Mouse (Mus musculus) spleen, adult 2 months (tissue): ENCODE measurements around the gene Trafd1. TPM values are rescaled to one million over a fixed set of nuclear protein-coding genes. Genes with fewer than 3 reads are reported as not detected.
A peak's percentile ranks its signal among the peaks of the same experiment; 100 is the strongest.

Experiments used
- DNase-seq, 2 experiments: peaks; one replicate each; pipeline versions ENCODE4 v3.0.0 to v3.0.0-alpha.2; 2012 to 2021; ENCODE audit warnings: low spot score in 2 of 2, low read depth in 1 of 2
- H3K27ac ChIP-seq: fragments of 200-500 bp; 2 replicates; pipeline ENCODE4 v1.5.1; 2012; ENCODE audit warnings: low read length, inconsistent platforms; ENCODE audit not compliant: insufficient read depth
- H3K27me3 ChIP-seq: fragments of 200-500 bp; 2 replicates; pipeline ENCODE4 v1.6.1; 2012; ENCODE audit warnings: mild to moderate bottlenecking, moderate library complexity, low read length, inconsistent platforms; ENCODE audit not compliant: control insufficient read depth, insufficient read depth
- H3K36me3 ChIP-seq: fragments of 200-500 bp; 2 replicates; pipeline ENCODE4 v1.6.1; 2012; ENCODE audit warnings: mild to moderate bottlenecking, low read length, inconsistent platforms; ENCODE audit not compliant: control insufficient read depth, insufficient read depth
- H3K4me1 ChIP-seq: fragments of 200-500 bp; 2 replicates; pipeline ENCODE4 v1.6.1; 2011; ENCODE audit warnings: inconsistent platforms; ENCODE audit not compliant: control insufficient read depth, insufficient read depth, insufficient read length
- H3K4me3 ChIP-seq: fragments of 200-500 bp; 2 replicates; pipeline ENCODE4 v1.5.1; 2011; ENCODE audit warnings: mild to moderate bottlenecking, inconsistent platforms; ENCODE audit not compliant: insufficient read depth, insufficient read length; ENCODE audit errors: extremely low read depth
- CTCF ChIP-seq: fragments of 200-500 bp; IDR thresholded peaks from 2 replicates; pipeline ENCODE4 v1.5.1; 2011; ENCODE audit warnings: mild to moderate bottlenecking, inconsistent platforms; ENCODE audit not compliant: insufficient read depth, insufficient read length, insufficient replicate concordance; ENCODE audit errors: extremely low read depth
- POLR2A ChIP-seq: fragments of 200-500 bp; IDR thresholded peaks from 2 replicates; pipeline ENCODE4 v1.6.1; 2011; ENCODE audit warnings: low read depth, low read length, inconsistent platforms
- WGBS: fragments of 180-500 bp; shearing (Covaris S2); methylation state at CpG from one replicate; pipeline ENCODE4 v1.1.7; 2018; 5-methylcytosine and 5-hydroxymethylcytosine counted together
- polyA plus RNA-seq: library from polyadenylated mRNA; depleted of rRNA; stranded (reverse); fragments of >200 nt; gene quantifications from 2 replicates; pipeline ENCODE4 v1.2.3, GENCODE M21; 2012

The Trafd1 gene
- polyA plus RNA-seq, 1 experiment, result 75.4 TPM

DNA sequence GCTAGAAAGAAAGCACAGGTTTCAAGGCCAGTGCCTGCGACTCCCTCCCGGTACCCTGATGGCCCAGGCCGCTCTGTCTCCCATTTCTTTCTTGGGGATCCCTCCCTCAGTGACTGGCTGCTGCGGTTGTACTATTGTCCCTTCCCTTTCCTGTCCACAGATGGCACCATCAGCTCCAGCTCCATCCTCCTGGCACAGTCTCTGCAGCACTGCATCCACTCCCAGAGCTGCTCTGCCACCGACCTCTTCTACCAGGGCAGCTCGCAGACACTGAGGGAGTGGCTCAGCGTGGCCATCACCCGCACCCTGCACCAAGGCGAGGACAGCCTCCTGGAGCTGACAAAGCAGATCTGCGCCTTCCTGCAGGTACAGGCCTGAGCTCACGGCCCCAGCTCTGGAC, 42.9 kb downstream of the Trafd1 start:
- H3K4me1 ChIP-seq, result no peaks in the 10 kb centered on the region
- no peak overlapping the region for H3K4me3 ChIP-seq
- H3K36me3 ChIP-seq, result peaks cover 32% of the 10 kb centered on the region
- H3K27me3 ChIP-seq, result no peaks in the 10 kb centered on the region
- WGBS, result 93% methylated on average over 11 of the region's 11 CpGs
- no peak overlapping the region for H3K27ac ChIP-seq
- TF ChIP-seq CTCF (no peak), POLR2A (no peak)
- DNase-seq, result no peak

DNA sequence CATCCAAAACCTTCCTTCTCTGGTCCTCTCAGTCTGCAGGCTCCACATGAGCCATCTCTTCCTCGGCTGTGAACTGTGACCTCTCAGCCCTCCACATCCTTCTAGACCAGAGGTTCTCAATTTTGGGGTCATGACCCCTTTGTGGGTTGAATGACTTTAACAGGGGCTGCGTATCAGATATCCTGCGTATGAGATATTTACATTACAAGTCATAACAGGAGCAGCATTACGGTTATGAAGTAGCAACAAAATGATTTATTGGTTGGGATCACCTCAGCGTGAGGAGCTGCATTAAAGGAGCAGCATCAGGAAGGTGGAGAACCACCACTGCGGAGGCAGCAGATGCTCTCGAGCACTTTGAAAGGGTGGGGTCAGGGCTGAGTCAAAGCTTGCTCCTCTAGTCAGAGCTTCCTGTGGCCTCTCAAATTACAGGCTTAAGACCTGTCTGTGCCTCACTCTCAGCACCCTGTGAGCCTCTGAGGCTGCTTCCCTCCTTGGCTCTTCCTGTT, 44.4 kb downstream of the Trafd1 start:
- TF ChIP-seq CTCF (no peak), POLR2A (no peak)
- peaks cover 37% of the 10 kb centered on the region for H3K36me3 ChIP-seq

DNA sequence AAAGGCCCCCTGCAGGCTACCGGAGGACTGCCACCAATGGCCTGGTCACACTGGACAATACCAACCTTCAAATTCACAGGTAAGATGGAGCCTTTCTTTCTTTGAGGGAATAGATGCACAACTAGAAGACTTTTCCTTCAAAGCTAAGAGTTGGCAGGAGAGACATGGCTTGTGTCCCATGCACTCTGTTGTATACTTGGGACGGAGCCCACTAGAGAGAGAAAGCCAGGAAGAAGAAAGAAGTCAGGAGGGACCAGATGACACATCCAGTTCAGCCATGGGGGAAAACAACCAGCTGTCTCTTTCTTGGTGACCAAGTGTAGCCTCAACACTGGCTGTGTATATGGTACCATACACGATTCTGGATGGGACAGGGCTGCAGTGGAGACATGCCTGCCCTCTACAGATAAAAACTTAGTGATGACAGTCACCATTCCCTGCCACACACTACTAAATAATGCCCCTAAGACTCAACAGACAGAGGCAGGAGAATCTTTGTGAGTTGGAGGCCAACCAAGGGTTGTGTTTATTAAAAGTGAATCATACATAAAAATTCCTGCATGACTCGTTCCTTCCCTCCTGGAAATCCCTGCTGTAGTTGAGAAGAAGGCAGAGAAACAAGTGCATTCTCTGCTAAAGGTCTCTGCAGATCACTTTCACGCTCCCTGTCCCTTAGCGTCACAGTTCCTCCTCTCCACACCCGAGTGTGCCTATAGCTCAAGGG, 45.8 kb downstream of the Trafd1 start:
- H3K4me3 ChIP-seq, result no peak overlapping the region
- H3K4me1 ChIP-seq, result no peaks in the 10 kb centered on the region
- H3K36me3 ChIP-seq, result peaks cover 37% of the 10 kb centered on the region
- no peak overlapping the region for H3K27ac ChIP-seq
- 96% methylated on average over 7 of the region's 7 CpGs for WGBS
- DNase-seq, result no peak
- no peaks in the 10 kb centered on the region for H3K27me3 ChIP-seq
- TF ChIP-seq CTCF (no peak), POLR2A (no peak)

More for the DNA sequence above, 44.4 kb downstream of the Trafd1 start:
- peak in 1 of 2 experiments; percentile 11 for DNase-seq
- Histone ChIP-seq H3K4me3 (no peak overlapping the region), H3K27me3 (no peaks in the 10 kb centered on the region), H3K4me1 (no peaks in the 10 kb centered on the region), H3K27ac (peak overlapping the region; percentile 39)
- 43% methylated on average over 7 of the region's 7 CpGs for WGBS

DNA sequence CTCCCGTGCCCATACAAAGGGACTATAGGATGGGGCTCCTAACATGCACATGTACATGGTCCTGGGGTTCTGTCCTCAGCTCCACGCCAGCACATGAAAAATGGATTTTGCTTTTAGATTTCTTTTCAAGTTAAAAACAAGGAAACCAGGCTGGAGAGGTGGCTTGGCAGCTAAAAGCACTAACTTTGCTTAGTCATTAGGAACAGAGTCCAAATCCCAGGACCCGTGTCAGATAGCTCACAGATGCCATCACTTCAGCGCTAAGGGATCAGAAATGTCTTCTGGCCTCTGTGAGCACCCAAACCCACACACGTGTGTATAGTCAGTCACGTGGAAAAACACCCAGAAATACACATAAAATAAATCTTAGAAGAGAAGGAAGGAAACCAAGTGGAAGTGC, 48.7 kb downstream of the Trafd1 start:
- 88% methylated on average over 6 of the region's 6 CpGs for WGBS
- no peaks in the 10 kb centered on the region for H3K4me1 ChIP-seq
- no peak overlapping the region for H3K27ac ChIP-seq
- H3K27me3 ChIP-seq, result no peaks in the 10 kb centered on the region
- H3K36me3 ChIP-seq, result peaks cover 34% of the 10 kb centered on the region
- H3K4me3 ChIP-seq, result no peak overlapping the region
- DNase-seq, result no peak
- TF ChIP-seq POLR2A (no peak), CTCF (no peak)

DNA sequence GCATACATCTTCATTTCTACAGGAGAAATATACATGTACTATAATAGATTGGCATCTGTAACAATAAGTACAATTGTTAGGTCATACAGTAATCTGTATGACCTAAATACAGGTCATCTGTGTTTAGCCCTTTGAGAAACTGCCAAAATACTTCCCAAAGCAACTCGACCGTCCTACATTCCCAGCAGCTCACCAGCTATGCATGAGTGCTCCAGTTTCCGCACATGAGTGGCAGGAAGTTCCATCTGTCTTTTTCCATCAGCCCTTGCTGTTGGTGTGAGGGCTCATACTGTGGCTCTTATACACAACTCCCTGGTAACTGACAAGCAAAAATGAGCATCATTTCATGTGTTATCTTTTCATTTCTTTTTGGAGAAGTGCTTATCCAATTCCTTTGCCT, 49.4 kb downstream of the Trafd1 start:
- Histone ChIP-seq H3K4me3 (no peak overlapping the region), H3K27me3 (no peaks in the 10 kb centered on the region), H3K27ac (no peak overlapping the region), H3K36me3 (peaks cover 37% of the 10 kb centered on the region), H3K4me1 (no peaks in the 10 kb centered on the region)
- WGBS, result 77% methylated on average over 3 of the region's 3 CpGs
- no peak for DNase-seq
- TF ChIP-seq CTCF, result no peak

DNA sequence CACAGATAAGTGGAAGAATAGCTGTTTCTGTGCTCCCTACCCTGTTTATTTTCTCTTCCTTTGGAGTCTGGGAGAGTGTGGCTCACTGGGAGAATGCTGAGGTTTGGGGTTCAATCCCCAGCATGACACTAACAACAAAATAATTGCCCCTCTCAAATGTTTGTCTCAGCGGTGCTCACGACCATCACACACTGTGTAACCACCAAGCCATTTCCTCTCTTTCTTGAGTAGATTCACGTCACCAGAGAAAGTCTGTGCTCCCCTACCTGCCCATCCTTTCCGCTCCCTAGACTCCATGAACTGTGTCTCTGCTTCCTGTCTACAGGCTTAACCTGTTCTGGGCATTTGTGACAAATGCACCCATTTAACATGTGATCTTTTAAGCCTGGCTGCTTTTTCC, 50.0 kb downstream of the Trafd1 start:
- H3K27ac ChIP-seq, result peak overlapping the region; percentile 51; the same call in 1 of the 2 replicates
- peak in 1 of 2 experiments; percentile 30 for DNase-seq
- no peaks in the 10 kb centered on the region for H3K27me3 ChIP-seq
- H3K36me3 ChIP-seq, result peaks cover 40% of the 10 kb centered on the region
- 78% methylated on average over 4 of the region's 4 CpGs for WGBS
- H3K4me1 ChIP-seq, result no peaks in the 10 kb centered on the region; the same call in 1 of the 2 replicates
- TF ChIP-seq CTCF (no peak), POLR2A (no peak)
- no peak overlapping the region for H3K4me3 ChIP-seq

DNA sequence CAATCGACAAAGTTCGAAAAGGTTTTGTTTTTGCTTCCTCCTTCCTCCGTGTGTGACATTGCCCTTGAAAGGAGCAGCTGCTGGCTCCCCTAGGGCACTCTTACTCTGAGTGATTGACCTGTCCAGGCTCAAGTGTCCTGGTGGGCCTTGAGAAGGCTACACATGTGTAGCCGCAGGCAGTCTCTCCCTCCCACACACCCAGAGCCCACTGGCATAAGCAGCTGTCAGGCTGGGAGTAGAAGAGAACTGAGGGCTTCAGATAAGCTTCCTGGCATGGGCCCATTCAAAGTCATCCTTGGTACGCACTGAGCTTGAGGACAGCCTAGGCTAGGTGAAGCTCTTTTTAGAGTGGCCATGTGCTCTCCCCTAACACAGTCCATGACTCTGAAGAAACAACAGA, 51.0 kb downstream of the Trafd1 start:
- no peak for DNase-seq
- no peaks in the 10 kb centered on the region; the same call in 1 of the 2 replicates for H3K4me1 ChIP-seq
- H3K4me3 ChIP-seq, result no peak overlapping the region
- no peak for TF ChIP-seq POLR2A
- H3K27me3 ChIP-seq, result no peaks in the 10 kb centered on the region
- H3K36me3 ChIP-seq, result peaks cover 40% of the 10 kb centered on the region
- H3K27ac ChIP-seq, result peak overlapping the region; percentile 51; the same call in 1 of the 2 replicates
- 85% methylated on average over 5 of the region's 5 CpGs for WGBS
